Mouse (Mus musculus) cerebellum, adult 18-20 months (tissue): ENCODE measurements around the gene Arv1.

Experiments
- DNase-seq, 2 experiments: peaks; one replicate each; pipeline ENCODE4 v3.0.0; 2021

Gene Arv1

GRCm38 (mm10) chr8:124732828-124733227 lies 10.9 kb downstream of the Arv1 start:
- no peak for DNase-seq

DNA sequence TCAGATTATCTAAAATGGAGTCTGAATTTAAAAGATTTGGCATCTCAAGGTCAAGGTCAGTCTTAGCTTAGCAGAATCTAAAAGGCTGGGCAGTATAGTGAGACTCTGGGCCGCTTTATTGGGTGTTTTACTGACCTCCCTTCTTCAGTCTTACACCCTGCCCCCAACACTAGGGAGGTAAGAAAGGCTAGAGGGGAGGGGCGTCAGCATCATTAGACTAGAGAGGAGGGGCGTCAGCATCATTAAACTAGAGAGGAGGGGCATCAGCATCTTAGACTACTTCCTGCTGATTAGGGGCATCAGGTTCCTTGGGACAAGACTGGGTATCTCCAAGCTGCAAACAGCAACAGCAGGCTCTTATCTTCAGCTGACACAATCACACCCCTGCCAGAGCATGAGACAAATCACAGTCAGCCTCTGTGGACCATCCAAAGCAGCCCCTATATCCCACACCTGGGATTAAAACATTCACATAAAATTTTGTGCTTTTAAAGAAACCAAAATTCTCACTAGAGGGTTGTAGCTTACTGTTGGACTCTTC lies 13.5 kb downstream of the Arv1 start:
- DNase-seq, result no peak

GRCm38 (mm10) chr8:124739268-124739667 lies 17.3 kb downstream of the Arv1 start:
- peak; percentile 52 to 58 for DNase-seq

DNA sequence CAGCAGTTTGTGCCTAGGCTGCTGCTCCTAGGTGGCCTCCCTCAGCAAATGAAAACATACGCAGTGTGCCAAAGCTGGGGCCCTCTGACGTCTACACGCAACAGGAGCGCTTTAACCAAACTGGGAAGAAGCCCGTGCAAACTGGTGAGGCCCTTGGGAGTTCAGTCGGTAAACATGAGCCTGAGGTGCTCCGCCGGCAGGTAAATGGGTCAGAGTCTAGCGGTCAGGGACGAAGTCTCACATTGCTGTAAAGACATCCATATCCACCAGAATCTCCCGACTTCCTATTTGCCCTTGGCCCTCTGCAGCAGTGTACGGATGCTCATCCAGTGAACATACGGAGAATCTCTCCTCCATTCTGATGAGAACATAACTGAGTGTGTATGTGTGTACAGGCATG lies 24.7 kb downstream of the Arv1 start:
- no peak for DNase-seq

GRCm38 (mm10) chr8:124751191-124751590 lies 29.3 kb downstream of the Arv1 start:
- DNase-seq, result no peak

DNA sequence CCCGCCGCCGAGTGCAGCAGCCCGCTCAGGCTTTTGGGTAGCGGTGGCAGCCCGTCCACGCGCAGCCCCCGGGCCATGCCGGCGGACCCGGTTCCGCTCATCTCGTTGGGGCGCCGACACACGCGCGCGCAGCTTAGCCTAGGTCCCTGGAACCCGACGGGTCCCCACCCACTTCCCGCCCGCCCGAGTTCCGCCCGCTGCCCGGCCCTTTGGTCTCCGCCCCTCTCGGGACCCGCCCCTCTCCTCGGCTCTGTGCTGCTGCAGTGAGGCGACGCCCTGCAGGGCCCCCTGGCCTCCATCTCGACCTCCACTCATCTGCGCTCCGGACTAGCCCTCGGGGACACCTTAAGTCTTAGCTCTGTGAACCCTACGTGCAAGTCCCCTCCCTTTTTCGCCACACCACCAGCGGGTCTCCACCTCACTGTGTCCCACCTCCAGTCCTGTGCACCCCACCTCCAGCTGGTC lies 29.8 kb downstream of the Arv1 start, which contains the start of gene Fam89a:
TSS of gene Fam89a (minus strand) at position 124 of the 465 bp plus-strand sequence.
- no peak for DNase-seq

DNA sequence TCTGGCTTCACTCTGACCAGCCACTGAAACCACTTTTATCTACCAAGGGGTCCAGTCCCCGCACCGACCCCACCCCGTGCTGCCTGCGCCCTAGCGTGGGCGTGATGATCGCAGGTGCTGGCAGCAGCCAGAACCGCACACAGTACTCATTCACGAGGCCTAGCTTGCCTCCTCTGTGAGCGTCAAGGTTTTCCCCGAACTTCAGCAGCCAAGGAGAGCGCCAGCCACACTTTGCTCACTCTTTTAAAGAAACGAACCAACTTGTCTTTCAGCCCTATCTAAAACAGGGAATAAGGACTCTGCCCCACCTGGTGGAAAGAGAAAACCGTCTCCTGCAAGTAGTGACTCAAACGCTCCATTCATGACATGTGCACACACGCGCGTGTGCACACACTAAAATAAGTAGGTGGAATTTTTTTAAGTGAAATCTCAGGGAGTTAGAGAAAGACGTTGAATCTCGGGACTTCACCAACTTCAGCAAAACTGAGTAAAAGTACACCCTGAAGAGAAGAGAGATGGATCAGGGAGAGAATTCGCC lies 30.5 kb downstream of the Arv1 start:
- no peak for DNase-seq

DNA sequence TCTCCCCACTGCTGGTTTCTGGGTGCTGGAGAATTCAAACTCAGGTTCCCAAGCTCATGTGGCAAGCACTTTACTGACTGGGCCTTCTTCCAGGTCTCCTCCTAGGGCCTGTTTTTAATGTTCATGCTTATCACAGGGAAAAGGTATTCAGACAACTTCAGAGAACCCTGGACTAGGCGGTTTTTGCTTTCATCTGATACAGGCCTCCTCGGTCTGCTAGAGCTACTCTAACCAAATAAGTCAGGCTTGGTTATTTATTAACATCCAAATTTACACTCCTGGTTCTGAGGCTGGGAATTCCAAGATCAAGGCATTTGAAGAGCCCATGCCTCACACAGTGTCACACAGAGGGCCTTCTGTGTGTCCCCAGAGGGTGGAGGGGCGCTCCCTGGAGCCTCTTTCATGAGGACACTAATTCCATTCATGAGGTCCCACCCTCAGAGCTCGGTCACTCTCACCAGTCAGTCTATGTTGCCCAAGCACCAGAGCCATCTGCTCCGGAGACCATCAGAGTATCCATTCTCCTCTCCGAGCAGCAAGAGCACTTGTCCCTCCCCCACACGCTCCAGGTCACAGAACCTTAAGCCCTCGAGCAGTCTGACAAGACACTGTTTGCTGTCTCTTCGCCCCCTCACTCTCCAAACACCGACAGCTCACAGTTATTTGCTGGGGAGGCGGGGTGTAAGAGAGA lies 32.3 kb downstream of the Arv1 start:
- DNase-seq, result no peak

GRCm38 (mm10) chr8:124754792-124755190 lies 32.9 kb downstream of the Arv1 start:
- DNase-seq, result no peak

DNA sequence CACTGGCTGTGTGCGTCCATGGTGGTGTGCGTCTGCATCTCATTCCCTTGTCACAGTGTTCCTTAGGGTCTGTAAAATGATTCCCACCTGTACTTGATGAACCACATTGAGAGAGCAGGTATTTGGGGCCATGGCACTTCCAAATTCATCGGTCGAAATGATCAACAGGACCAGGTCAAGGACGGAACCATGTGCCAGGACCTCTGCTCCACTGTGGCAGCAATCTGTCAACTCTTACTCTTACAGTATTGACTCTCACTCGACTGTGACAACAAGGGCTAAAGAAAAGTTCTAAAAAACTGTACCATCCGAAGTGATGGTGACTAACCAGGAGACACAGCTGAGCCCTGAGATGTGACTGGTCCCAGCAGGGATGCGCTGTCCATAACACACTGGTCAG lies 33.5 kb downstream of the Arv1 start:
- DNase-seq, result no peak

DNA sequence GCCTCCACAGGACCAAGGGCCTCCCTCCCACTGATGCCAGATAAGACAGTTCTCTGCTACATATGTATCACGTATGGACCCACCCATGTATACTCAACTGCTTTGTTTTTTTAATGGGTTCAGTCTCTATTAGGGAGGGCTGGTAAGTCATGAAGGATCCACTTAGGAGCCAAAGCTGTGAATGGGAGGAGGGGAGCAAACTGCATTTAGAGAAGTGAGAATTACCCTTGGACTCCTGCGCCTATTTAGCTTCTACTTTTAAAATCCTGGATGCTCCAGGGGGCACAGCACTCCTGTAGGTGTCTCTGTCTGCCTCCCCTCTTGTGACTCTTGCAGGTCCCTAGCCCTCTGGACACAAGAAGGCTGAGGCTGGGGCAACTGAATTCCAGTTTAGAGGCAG lies 34.2 kb downstream of the Arv1 start:
- DNase-seq, result no peak

- no peak for DNase-seq
Observed at GRCm38 (mm10) chr8:124756601-124757000, 34.7 kb downstream of the Arv1 start.

DNA sequence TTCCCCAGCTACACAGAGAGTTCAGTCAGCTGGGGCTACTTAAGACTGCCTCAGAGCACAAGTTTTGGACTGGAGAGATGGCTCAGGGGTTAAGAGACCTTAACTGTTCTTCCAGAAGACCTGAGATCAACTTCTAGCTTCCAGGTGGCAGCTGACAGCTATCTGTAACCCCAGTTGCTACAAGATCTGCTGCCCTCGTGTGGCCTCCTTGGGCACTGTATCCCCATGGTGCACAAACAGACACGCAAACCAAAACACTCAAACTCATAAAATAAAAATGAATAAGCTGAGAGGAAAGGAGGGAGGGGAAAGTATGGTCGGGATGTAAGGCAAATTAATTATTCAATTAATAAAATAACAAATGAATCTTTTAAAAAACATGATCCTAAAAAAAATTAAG lies 36.6 kb downstream of the Arv1 start:
- no peak for DNase-seq

GRCm38 (mm10) chr8:124763061-124763460 lies 41.1 kb downstream of the Arv1 start:
- DNase-seq, result no peak

- DNase-seq, result no peak
Observed at GRCm38 (mm10) chr8:124772389-124772788, 50.5 kb downstream of the Arv1 start.

DNA sequence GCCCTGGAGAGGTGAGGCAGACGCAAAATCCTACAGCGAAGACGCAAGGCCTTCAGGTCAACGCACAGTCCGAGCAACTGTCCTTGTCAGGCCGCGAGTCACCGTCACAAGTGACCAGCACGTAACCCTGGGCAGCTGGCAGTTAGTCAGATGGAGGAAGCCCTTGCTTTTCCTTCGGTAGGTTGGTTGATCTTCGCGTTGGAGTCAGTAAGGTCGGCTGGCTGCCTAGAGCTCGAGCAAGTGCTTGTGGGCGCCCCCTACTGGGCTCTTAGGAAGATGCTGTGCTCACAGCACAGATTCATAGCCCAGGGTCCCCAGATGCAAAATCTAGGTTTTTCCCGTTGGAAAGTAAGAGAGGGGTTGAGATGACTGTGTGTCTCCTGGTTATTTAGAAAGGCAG lies 53.8 kb downstream of the Arv1 start:
- DNase-seq, result peak; percentile 81 to 90

GRCm38 (mm10) chr8:124780236-124780635 lies 58.3 kb downstream of the Arv1 start:
- DNase-seq, result peak; percentile 69 to 79

GRCm38 (mm10) chr8:124782431-124782830 lies 60.5 kb downstream of the Arv1 start:
- no peak for DNase-seq

- no peak for DNase-seq
Observed at GRCm38 (mm10) chr8:124783228-124783627, 61.3 kb downstream of the Arv1 start.
